Mouse (Mus musculus): ENCODE measurements at regions not wholly inside any gene's neighbourhood (a gene's known extent, or its start where the extent isn't known, plus 50 kb on each side); places are given as distances from the start of the nearest gene placed in this dataset.

DNA sequence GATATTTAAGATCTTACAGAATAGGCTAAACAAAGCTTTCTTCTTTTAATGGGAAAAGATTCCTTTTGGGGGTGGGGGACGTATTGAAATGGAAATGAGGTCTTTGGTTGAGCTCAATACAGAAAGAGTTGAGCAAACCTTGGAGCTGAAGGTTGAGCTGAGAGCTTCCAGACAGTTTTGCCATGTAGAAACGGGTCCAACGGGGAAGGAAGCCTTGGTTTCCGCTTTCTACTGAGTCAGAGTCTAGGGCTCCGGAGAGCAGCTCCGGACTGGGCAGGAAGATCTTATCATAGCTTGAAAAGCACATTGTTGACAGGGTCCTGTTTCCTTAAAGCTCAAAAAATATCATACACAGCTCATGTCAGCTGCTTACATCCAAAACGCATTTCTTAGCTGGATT lies 97.0 kb upstream of the Myo10 start:
- DNase-seq (ENCODE audit: low spot score in 2 of 2): no peak

DNA sequence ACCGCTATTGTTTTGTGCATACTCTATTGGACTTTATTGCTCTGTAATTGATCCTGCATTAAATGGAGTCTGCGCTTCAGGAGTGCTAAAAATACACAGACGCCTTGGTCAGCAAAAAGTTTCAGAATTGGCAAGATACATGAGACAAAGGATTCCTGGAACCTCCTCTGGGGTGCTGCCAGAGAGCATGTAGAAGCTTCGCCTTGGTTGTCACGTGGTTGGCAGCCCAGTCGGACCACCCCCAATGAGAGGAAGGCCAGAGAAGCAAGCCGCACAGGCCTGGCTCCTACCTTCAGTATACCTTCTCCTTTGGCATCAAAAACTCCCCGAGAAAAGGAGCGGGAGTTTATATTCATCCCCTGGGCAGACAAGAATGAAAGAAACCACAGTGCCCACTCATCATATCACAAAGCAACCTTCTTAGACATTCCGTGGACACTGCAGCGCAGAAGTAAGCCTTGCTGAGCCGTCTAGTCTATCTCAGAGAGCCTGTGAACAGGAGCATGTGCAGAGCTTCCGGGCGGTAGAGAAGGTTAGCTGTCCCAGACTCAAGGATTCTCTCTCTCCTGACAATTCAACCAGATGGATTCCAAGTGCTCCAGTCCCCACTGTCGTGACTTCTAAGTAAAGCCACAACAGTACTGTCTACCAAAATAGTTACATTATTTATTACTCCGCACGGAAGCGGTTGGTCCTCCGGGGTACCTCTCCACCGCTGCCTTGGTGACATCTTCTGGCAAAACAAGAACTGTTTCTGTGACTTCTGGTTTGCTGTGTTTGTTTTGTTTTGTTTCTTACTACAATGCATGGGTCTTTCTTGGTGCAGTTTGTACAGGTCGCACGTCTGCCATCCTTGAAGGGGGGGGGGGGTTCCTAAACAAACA lies 85.6 kb upstream of the Myo10 start:
- DNase-seq (ENCODE audit: low spot score in 2 of 2): no peak

DNA sequence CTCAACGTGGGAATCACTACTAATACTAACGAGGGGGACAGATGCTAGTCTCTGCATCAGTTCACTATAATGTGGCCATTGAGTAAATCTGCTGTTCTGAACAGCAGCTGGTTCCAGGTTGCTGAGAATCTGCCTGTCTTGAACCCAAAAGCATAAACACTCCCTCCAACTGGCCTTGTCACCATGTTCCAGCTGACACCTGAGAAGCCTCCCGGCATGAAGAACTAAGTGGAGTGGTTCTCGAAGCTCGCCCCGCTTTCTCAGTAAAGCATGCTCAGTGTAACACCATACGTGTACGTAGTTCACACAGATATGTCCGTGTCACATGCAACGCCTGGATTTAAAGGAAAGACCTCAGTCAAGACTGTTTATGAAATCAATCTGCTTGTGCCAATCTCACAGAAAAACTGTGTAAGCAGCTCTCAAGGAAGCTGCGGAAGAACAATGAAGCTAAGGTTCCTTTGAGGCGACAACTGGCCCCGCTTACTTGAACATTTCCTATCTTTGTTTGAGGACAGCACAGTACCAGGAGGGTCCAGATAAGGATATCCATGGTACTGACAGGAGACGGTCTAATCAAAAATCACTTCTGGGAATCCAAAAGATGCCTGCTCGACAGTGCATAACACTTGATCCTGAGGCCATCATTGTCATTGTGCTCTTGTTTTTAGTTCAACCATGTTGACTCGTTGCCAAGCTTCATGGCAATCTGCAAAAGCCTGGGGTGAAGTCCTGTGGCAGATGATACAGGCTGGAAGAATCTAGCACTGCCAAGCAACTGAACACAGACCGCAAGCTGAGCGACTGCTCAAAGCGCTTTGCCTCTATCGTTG lies 82.8 kb upstream of the Myo10 start:
- no peak for DNase-seq (ENCODE audit: low spot score in 2 of 2)

DNA sequence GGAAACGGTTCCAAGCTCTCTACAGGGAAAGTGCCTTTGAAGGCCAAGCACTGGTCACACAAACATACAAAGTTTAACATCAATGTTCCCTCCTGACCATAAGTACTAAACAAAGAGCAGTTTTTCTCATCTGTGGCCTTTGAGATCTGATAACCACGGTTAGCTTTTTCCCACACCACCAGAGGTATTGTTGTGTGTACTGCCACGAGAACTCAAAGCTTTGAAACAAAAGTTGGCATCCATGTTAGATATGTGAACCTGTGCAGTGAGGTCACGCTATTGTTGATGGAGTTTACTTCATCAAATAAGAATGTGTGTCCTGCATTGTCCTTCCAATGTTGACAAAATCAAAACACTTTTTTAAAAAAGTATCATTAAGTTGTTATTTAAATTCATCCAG lies 79.9 kb upstream of the Myo10 start:
- no peak for DNase-seq (ENCODE audit: low spot score in 2 of 2)

DNA sequence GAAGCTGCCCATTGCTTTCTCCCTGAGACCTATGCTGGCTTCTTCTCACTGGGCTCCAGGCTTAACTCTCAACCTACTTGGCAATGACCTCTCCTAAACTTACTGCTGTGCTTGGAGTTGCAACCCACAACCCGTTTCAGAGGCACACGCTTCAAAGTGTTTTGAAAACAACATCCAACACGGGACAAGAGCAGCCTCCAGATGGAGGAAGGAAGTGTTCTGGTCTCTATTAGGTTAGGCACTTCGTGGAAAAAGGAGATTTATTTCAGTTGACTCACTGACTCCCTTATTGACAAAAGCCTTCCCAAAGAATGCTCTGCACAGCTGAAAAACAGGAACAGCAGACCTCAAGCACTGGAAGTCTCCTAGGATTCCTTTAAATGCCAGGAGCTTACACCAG lies 76.1 kb upstream of the Myo10 start:
- no peak for DNase-seq (ENCODE audit: low spot score in 2 of 2)

DNA sequence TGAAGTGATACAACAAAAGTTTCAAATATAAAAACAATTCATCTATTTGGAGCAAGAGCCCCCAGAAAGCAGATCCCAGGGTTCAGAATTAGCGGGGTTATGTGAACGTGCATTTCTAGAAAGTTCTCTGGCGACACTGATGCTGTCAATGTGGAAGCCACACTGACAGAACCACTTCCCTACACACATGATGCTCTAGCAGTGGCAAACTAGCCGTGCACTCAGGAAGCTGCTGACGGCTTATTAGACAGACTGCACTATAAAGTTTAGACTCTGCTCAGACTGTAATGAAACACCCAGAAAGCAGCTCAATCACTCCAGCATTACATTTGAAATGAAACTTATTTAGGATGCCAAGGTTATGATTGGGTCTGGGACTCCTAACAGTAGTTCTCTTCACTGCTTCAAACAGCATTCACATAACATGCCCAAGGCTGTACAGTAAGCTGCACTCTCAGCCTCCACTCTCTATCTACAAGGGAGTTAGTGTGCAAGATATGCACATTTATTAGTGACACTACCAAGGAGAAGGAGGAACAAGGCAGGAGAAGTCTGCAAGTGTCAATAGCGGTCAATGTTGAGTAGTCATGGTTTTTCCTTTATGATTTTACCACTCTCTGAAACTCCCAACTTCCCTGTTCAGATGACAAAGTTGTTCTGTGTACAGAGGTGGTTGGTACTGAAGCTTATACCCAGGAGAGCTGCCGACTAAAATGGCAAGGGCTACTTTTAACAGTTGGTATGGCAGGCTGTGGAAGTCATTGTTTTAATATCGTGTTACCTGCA lies 71.9 kb upstream of the Myo10 start:
- DNase-seq (ENCODE audit: low spot score in 2 of 2): no peak

DNA sequence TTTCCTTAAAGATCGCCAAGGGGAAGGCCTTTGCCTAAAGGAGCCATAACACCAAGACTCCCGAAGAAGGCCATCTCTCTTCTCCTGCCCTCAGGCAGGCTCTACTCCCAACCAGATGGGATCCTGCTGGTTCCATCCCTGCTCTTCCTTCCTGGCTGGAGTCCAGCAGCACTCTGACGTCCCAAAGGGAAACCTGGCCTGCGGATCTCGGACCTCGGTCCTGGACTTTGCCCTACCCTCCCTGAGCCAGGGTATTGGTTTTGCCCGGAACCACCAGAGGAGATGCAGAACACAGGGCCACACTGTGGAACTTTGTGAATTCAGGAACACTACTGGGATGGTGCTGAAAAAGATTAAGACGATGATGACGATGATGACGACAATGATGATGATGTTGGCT lies 67.4 kb upstream of the Myo10 start:
- no peak for DNase-seq (ENCODE audit: low spot score in 2 of 2)

DNA sequence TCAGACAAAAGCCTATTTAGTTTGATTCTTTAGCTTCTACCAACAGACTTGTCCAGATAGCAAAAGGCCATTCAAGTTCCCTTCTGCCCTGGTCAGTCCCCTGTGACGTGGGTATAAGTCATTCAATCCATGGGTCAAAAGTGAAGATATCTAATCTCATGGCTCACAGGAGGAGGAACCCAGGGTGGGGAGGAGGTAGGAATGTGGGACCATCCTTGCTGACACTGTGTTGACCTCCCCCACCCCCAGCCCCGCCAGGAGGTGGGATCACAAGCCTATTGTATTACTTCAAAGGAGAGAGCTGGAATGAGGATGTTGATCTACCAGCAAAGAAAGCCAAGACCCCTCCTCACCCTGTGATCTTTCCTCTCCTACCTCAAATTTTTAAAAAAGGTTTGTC lies 66.5 kb upstream of the Myo10 start:
- DNase-seq (ENCODE audit: low spot score in 2 of 2): no peak

DNA sequence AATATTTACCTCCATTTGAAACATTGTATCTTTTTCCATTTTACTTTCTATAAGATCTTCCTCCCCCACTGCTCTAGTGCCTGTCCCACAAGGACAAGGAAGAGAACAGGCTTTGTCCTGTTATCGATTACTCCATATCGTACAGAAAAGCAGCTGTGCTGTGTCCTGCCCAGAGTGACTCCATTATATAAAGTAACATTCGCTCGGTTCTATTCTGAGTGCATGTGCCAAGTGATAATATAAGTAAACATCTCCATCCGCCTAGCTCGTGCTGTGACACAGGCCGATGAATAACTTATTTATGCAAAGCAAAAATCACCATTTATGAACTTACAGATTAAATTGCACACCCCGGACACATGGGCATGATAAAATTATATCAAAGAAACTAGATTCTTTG lies 64.8 kb upstream of the Myo10 start:
- no peak for DNase-seq (ENCODE audit: low spot score in 2 of 2)

DNA sequence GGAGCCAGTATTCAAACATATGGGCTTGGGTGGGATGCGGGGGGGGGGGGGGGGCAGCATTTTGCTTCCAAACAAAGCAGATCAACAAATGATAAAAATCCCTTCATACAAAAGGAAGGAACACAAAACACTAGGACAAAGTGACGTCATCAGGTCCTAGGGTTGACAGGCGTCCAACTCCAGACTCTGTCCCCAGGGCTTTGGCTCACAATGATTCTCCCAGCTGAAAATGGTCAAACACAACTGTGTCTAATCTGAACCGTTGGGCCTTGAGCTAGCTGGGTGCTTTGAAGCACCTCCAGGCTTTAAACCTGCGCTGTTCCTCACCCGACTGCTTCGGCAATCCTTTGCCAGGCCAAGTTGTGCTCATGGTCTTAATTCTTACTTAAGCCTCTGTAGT lies 64.1 kb upstream of the Myo10 start:
- no peak for DNase-seq (ENCODE audit: low spot score in 2 of 2)

DNA sequence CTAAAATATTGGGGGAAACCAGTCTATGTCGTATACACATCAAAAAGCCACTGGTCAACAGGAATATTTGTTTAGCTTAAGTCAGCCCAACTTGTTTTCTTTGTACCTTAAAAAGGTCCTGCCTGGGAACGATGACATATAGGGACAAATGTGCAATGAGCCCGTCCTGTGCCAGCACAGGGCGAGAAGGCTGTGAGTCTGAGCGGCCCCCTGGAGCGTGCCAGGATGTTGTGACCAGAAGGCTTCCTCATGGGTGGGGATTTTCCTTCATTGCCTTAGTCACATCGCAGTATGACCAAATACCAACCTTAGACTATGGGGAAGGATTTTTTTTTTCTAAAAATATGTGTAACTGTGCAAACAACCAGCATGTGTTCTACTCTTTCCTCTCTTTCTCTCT lies 58.7 kb upstream of the Myo10 start:
- DNase-seq (ENCODE audit: low spot score in 2 of 2): no peak

DNA sequence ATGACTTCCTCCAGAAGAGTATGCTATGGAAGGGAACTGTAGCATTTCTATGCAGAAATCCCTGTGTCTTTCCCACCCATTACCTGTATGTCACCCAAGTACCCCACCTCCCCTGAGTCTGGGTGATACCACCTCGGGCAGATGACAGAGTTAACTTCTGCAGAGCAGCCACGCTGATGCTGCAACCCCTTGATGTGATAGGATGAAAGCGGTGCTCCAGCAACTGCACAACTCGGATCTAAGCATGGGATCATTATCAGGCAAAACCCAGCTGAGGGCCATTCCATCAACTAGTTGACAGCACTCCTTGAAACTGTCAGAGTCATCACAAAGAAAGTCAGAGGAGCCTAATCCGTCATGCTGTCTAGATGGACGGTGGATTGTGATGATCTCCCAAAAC lies 49.8 kb upstream of the Myo10 start:
- DNase-seq (ENCODE audit: low spot score in 2 of 2): no peak
